Mouse (Mus musculus) layer of hippocampus, adult 18-20 months (tissue): ENCODE measurements around the gene Dnah7c. TPM values are rescaled to one million over a fixed set of nuclear protein-coding genes. Genes with fewer than 3 reads are reported as not detected.
A peak's percentile ranks its signal among the peaks of the same experiment; 100 is the strongest.
"Not testable (repeated sequence)": the region's sequence is repeated elsewhere in the genome, so short reads cannot be mapped to it uniquely, and the experiment has no call there.

ENCODE experiments used
- DNase-seq, 2 experiments: peaks; one replicate each; pipeline ENCODE4 v3.0.0; 2022; ENCODE audit warnings: low spot score in 2 of 2
- total RNA-seq, 2 experiments: library from RNA; stranded (reverse); gene quantifications; 2 replicates each; pipeline ENCODE4 v1.2.3; 2021

Dnah7c gene
- total RNA-seq, 2 experiments from 2014 or later = 0.61 to 0.64 TPM

DNA sequence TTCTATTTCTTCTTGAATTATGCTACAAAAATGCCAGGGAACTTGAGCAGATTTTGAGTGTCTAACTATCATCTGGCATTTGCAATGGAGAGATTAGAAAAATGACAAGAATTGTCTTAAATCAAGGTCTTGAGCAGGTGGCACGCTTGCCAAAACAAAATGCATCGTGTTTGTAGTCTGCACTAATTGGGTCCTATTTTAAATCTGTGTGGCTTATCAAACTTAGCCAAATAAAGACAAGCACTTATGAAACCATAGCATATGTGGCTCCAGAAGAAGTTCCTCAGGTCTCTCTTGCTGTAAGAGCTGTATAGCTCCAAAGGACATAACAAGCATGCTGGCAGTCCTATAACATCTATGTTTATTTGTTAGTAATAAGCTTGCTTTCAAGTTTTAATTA is 300.3 kb downstream of the Dnah7c start:
- DNase-seq = peak; percentile 3 to 30

GRCm38 (mm10) chr1:46729731-46730130 is 304.3 kb downstream of the Dnah7c start:
- DNase-seq = not testable (repeated sequence)

- DNase-seq = not testable (repeated sequence)
These were observed 308.2 kb downstream of the Dnah7c start for GRCm38 (mm10) chr1:46733405-46734106.

- peak in 1 of 2 experiments; percentile 9 for DNase-seq
These were observed 309.1 kb downstream of the Dnah7c start for GRCm38 (mm10) chr1:46734455-46734854.

- DNase-seq = not testable (repeated sequence)
These were observed 339.2 kb downstream of the Dnah7c start for GRCm38 (mm10) chr1:46764600-46764999.

- not testable (repeated sequence) for DNase-seq
These were observed 343.9 kb downstream of the Dnah7c start for GRCm38 (mm10) chr1:46769318-46769717.

GRCm38 (mm10) chr1:46770077-46770695 is 344.8 kb downstream of the Dnah7c start:
- not testable (repeated sequence) for DNase-seq

- DNase-seq = peak in 1 of 2 experiments; percentile 15
These were observed 356.8 kb downstream of the Dnah7c start for GRCm38 (mm10) chr1:46782227-46782626.

GRCm38 (mm10) chr1:46805074-46805473 is 379.7 kb downstream of the Dnah7c start:
- no peak for DNase-seq

- not testable (repeated sequence) for DNase-seq
These were observed 383.2 kb downstream of the Dnah7c start for GRCm38 (mm10) chr1:46808630-46809029.

DNA sequence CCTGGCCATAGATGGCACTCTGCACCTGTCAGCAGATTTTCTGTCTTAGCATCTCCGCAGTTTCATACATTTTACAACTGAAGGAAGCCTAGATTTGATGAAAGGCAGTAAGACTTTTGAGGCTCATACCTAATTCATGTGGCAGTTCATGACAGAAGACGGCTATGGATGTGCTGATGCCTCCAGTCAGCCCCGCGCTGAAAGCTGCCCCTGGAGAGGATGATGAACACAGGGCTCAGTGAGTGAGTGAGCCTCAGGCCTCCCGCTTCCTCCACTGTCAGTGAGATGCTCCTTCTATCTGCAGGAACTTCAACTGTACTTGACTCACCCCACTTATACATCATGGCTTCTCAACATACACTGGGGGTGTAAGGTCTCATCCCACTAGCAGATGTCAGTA is 392.5 kb downstream of the Dnah7c start:
- no peak for DNase-seq

DNA sequence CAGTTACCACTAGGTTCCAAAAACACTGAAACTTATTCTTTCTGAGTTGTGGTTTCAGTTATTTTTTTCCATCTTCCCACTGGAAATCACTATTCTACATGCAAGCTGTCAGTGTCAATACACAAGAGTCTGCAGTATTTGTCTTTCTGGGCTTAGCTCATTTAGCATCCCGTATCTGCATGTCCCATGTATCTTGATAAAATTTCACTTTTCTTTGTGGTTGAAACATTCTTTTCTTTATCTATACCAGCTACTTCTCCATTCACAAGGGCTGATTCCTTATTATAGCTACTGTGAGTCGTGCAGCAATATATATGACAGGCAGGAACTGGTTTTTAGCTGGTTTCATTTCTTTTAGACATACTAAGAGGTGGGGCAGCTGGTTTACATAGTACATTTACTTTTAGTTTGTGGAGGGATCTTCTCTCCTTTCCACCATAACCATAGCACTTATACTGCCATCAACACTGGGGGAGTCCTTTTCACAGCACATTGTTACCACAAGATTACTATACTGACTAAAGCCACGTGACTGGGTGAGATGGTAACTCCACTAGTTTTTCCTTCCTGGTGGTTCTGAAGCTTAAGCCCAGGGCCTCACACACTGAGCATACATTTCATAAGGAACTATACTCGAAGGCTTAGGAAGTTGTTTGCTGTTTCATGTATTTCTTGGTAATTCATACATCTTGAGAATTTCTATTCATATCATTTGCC is 397.0 kb downstream of the Dnah7c start:
- DNase-seq = no peak

- DNase-seq = no peak
These were observed 404.9 kb downstream of the Dnah7c start for GRCm38 (mm10) chr1:46830066-46830843.

DNA sequence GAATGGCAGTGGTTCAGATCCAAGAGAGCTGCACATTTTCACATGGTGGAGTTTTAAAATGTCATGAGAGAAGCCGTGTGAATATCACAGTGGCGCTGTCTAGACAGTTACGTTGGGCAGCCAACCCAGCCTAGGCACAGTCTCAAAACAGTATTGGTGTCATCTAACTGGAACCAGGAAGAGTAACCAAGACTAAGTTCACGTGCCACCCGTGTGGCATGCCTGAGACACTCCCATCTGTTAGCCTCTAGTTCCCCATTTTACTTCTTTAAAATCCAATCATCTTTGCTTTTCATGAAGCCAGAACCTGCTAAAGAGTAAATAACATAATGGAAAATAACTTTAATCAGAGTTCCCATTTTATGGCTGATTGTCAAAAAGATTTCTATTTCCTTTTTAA is 406.5 kb downstream of the Dnah7c start:
- no peak for DNase-seq

GRCm38 (mm10) chr1:46843406-46843805 is 418.0 kb downstream of the Dnah7c start:
- no peak for DNase-seq

- DNase-seq = no peak
These were observed 418.9 kb downstream of the Dnah7c start for GRCm38 (mm10) chr1:46844281-46844680.

DNA sequence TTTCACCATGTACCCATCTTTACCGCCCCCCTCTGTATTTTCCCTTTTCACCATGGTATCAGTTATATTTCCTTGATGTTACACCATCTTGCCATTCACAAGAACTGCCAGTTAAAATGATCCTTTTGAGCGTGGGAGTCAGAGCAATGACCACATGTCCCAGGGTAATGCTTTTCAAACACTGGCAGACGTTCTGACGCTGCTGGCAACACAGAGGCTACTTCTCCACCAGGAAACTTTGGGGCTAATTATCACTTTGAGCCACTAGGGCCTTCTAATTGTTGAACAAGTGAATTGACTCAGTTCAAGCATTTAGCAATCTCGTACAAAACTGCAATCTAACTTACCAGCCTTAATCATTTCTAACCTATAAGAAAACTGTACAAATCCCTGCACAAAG is 419.8 kb downstream of the Dnah7c start:
- no peak for DNase-seq

DNA sequence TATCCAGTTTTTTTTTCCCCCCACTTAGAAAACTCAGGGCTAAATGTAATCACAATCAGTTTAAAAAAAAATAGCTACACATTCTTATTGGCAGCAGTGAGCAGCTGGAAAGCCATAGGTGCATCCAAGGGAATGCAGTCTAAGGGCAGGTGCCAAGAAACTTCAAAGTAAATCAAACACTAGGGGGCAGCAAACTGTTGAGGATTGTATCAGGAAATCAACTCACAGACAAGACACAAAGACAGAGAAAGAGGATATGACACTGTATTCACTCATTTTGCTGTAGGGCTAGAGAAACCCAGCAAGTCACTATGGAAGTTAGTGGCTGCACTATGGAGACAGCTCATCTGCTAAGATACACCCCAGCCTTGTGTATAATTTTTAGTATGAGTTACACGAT is 424.4 kb downstream of the Dnah7c start:
- DNase-seq = peak; percentile 47 to 91

DNA sequence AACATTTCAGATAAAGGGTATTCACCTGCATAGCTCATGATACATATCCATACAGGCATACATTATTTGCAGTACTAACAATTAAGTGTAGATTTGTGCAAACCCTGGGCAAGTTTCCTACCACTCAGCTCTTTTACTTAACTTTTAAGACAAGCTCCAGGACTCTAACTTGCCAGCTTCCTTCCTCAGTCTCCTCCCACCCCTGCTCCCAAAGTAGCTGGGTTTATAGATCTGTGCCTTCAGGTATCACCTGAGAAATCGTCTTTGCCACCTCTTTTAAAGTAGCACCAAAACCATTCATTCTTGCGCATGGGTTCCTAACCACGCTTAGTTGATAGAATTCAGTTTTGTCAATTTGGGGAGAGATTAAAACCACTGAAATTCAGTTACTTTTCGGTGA is 426.2 kb downstream of the Dnah7c start:
- no peak for DNase-seq

GRCm38 (mm10) chr1:46852216-46852599 is 426.8 kb downstream of the Dnah7c start:
- DNase-seq = no peak

DNA sequence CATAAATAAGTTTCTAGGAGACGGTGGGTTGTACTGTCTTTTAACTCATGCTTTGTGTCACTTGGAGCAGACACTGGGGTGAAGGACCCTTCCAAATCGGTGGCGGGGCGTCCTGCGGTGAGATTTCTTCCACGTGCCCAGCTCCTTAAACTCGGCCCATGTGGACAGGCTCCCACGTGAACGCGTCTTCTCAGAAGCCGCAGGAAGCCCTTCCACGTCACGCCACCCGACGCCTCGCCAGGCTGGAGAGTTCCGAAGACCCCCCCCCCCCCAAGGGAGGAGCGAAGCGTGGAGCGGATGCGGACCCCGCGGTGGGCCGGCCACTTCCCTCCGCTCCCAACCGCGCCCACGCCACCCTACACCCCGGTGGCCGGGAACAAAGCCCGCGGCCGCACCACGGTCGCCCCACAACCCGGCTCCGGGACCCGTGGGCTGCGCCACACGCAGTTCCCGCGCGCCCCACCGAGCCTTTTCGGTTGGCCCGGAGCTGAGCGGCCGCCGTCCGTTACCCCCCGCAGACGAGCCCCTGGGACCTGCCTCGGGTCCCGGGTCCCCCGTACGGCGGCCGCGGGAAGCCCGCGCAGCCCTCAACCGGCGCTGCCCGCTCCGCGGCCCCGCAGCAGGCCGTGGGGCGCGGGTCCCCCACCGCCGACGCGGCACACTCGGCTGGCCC is 427.3 kb downstream of the Dnah7c start:
- DNase-seq = peak; percentile 46 to 52
